Mouse (Mus musculus): ENCODE measurements around the gene Fut1. TPM values are rescaled to one million over a fixed set of nuclear protein-coding genes. Genes with fewer than 3 reads are reported as not detected.

The Fut1 gene
- total and polyA plus RNA-seq, 2 experiments: 0.15 TPM; not detected in 1

DNA sequence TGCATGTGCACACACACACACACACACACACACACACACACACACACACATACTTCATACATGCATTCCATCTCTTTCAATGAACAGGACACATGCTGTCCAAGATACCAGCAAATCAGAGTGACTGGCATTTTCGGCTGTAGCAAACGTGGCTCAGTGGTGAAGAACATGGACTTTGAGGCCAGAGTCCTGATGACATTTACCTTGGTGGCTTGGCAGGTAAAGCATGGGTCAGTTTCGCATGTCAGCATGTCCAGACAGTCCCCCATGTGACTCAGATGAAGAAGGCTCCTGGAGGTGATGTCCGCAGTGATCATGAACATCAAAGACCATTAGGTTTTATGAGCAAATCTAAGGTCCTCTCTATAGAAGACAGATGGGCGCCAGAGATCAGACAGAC is 20.1 kb upstream of the Fut1 start:
- Histone ChIP-seq H3K4me1 (ENCODE audit: control insufficient read depth, insufficient read depth, low read length) (peaks cover 11% of the 10 kb centered on the region), H3K36me3 (ENCODE audit: control insufficient read depth, insufficient read depth, low read length) (no peaks in the 10 kb centered on the region), H3K9ac (ENCODE audit: low read depth, low read length) (no peak overlapping the region), H3K27me3 (ENCODE audit: control insufficient read depth, insufficient read depth, low read length) (no peaks in the 10 kb centered on the region), H3K27ac (replicated peaks; ENCODE audit: insufficient read depth, low read depth, low read length) (no peak overlapping the region), H3K79me2 (ENCODE audit: control insufficient read depth, insufficient read depth, low read length) (no peaks in the 10 kb centered on the region), H3K4me3 (ENCODE audit: insufficient read depth, low read depth, low read length) (no peak overlapping the region)
- DNase-seq (ENCODE audit: extremely low read depth, low read depth, low spot score): peak; percentile 77
- TF ChIP-seq POLR2A (IDR thresholded peaks at IDR 0.05; ENCODE audit: extremely low read depth, insufficient read depth, low read length) (no peak), CTCF (IDR thresholded peaks at IDR 0.05; ENCODE audit: low read depth, low read length) (no peak)
- 45% methylated on average over 5 of the region's 5 CpGs for WGBS

DNA sequence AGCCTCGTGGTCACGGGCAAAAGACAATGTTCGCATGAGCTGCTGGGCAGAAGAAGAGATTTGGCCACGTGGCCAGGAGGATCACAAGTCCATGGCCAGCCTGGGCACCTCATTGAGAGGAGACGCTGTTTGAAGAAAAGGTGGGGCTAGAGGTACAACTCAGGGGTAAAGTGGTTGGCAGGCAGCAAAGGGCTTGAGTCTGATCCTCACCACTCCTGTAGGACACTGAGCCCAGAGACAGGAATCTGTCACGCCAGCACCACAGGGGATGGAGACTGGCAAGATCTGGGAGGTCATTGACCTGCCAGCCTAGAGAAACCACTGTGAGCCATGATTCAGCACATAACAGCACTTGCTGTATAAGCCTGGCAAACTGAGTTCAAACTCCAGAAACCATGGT is 19.6 kb upstream of the Fut1 start:
- DNase-seq (ENCODE audit: extremely low read depth, low read depth, low spot score): peak; percentile 82
- Histone ChIP-seq H3K79me2 (ENCODE audit: control insufficient read depth, insufficient read depth, low read length) (no peaks in the 10 kb centered on the region), H3K36me3 (ENCODE audit: control insufficient read depth, insufficient read depth, low read length) (no peaks in the 10 kb centered on the region), H3K9ac (ENCODE audit: low read depth, low read length) (no peak overlapping the region), H3K27me3 (ENCODE audit: control insufficient read depth, insufficient read depth, low read length) (no peaks in the 10 kb centered on the region), H3K4me1 (ENCODE audit: control insufficient read depth, insufficient read depth, low read length) (peaks cover 11% of the 10 kb centered on the region), H3K4me3 (ENCODE audit: insufficient read depth, low read depth, low read length) (no peak overlapping the region), H3K27ac (replicated peaks; ENCODE audit: insufficient read depth, low read depth, low read length) (no peak overlapping the region)
- TF ChIP-seq CTCF (IDR thresholded peaks at IDR 0.05; ENCODE audit: low read depth, low read length) (no peak), POLR2A (IDR thresholded peaks at IDR 0.05; ENCODE audit: extremely low read depth, insufficient read depth, low read length) (no peak)
- WGBS: 27% methylated on average over 6 of the region's 6 CpGs

DNA sequence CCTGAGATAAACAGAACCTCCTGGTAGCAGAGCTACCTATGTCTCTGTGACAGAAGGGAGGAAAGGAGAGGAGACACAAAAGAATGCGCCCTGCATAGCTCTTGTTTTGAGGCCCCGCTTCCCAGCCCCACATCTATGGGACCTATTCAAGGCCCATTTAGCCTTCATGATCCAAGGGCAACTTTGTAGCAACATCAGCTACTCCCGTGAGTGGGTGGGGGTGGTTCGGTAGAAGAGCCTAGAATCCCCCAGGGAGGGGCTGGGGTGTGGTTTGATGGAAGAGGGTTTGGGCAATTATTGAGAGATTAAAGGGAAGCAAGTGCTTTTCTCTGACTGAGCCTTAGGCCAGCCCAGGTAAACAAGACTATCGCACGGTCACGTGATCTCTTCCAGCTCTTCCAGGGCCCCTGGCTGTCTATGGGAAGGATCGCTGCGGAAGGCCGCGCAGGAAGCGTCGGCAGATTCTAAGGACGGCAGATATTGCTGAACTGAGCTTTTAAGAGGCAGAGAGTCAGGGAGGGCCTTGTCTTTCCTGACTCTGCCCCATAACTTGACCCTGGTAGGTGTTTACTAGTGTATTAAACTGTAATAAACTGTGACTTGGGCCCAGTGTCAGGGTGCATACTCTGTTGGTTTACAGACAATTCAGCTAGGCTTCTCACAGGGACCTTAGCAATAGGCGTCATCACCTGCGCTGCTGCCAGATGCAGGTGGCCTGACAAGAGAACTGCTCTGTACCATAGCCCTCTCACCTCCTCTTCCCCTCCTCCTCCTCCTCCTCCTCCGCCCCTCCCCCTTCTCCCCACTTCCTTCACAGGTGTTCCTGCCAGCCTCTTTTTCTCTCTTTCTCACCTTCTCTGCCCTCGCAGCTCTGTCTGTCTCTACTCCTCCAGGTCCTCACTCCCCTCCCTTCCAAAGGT is 17.9 kb upstream of the Fut1 start:
- no peak for DNase-seq (ENCODE audit: extremely low read depth, low read depth, low spot score)
- Histone ChIP-seq H3K9ac (ENCODE audit: low read depth, low read length) (no peak overlapping the region), H3K36me3 (ENCODE audit: control insufficient read depth, insufficient read depth, low read length) (no peaks in the 10 kb centered on the region), H3K4me1 (ENCODE audit: control insufficient read depth, insufficient read depth, low read length) (peaks cover 11% of the 10 kb centered on the region), H3K27ac (replicated peaks; ENCODE audit: insufficient read depth, low read depth, low read length) (no peak overlapping the region), H3K27me3 (ENCODE audit: control insufficient read depth, insufficient read depth, low read length) (no peaks in the 10 kb centered on the region), H3K79me2 (ENCODE audit: control insufficient read depth, insufficient read depth, low read length) (no peaks in the 10 kb centered on the region), H3K4me3 (ENCODE audit: insufficient read depth, low read depth, low read length) (no peak overlapping the region)
- 58% methylated on average over 18 of the region's 18 CpGs for WGBS
- no peak for TF ChIP-seq POLR2A (IDR thresholded peaks at IDR 0.05; ENCODE audit: extremely low read depth, insufficient read depth, low read length)
- TF ChIP-seq CTCF (IDR thresholded peaks at IDR 0.05; ENCODE audit: low read depth, low read length): no peak

DNA sequence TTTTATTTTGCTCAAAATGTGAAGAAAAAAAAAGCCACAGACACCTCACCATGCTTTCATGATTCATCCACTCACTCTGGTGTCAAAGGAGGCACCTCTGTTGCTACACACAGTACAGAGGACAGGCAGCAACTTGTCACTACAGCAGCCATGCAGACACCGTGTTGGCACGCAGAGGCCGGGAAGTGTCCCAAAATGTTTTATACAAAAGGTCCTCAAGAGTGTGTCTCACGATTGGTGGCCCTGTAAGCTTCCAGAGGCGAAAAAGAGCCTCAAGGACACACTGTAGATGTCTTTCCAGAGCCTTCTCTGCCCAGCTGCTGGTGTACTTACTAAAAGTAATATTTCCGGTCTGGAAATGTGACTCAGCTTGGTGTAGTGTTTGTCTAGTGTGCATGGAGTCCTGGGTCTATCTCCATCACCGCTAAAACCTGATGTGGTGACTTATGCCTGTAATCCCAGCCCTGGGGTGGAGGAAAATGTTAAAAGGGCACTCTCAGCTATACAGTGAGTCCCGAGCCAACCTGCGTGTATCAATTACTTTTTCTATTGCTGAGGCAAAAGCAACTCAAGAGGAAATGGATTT is 11.3 kb upstream of the Fut1 start:
- DNase-seq (ENCODE audit: extremely low read depth, low read depth, low spot score): no peak
- Histone ChIP-seq H3K4me3 (ENCODE audit: insufficient read depth, low read depth, low read length) (no peak overlapping the region), H3K27ac (replicated peaks; ENCODE audit: insufficient read depth, low read depth, low read length) (no peak overlapping the region), H3K27me3 (ENCODE audit: control insufficient read depth, insufficient read depth, low read length) (no peaks in the 10 kb centered on the region), H3K4me1 (ENCODE audit: control insufficient read depth, insufficient read depth, low read length) (peaks cover 12% of the 10 kb centered on the region), H3K9ac (ENCODE audit: low read depth, low read length) (no peak overlapping the region), H3K79me2 (ENCODE audit: control insufficient read depth, insufficient read depth, low read length) (no peaks in the 10 kb centered on the region), H3K36me3 (ENCODE audit: control insufficient read depth, insufficient read depth, low read length) (no peaks in the 10 kb centered on the region)
- no peak for TF ChIP-seq POLR2A (IDR thresholded peaks at IDR 0.05; ENCODE audit: extremely low read depth, insufficient read depth, low read length)
- no peak for TF ChIP-seq CTCF (IDR thresholded peaks at IDR 0.05; ENCODE audit: low read depth, low read length)
- 80% methylated on average over 9 of the region's 9 CpGs for WGBS

DNA sequence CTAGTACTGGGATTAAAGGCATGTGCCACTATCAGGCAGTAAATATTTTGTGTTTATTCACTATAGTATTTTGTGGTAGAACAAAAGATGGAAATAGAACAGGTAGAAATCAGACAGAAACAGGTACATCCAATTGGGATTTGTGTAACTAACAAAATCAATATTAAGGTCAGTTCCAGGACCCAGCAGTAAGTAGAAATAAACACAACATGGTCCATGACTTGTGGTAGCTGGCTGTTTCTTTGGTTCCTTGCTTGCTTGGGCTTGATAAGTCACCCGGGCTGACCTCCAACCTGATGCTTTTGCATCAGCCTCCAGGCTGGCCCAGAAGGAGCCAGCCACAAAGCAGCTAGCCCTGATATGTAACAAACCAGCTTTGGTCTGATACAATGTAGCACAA is 7.6 kb upstream of the Fut1 start:
- Histone ChIP-seq H3K27ac (replicated peaks; ENCODE audit: insufficient read depth, low read depth, low read length) (peak overlapping the region; percentile 31; the same call in 1 of the 2 replicates), H3K36me3 (ENCODE audit: control insufficient read depth, insufficient read depth, low read length) (no peaks in the 10 kb centered on the region), H3K27me3 (ENCODE audit: control insufficient read depth, insufficient read depth, low read length) (no peaks in the 10 kb centered on the region), H3K4me3 (ENCODE audit: insufficient read depth, low read depth, low read length) (no peak overlapping the region), H3K9ac (ENCODE audit: low read depth, low read length) (no peak overlapping the region), H3K4me1 (ENCODE audit: control insufficient read depth, insufficient read depth, low read length) (peaks cover 17% of the 10 kb centered on the region), H3K79me2 (ENCODE audit: control insufficient read depth, insufficient read depth, low read length) (no peaks in the 10 kb centered on the region)
- DNase-seq (ENCODE audit: extremely low read depth, low read depth, low spot score): peak; percentile 96
- no peak for TF ChIP-seq CTCF (IDR thresholded peaks at IDR 0.05; ENCODE audit: low read depth, low read length)
- no peak for TF ChIP-seq POLR2A (IDR thresholded peaks at IDR 0.05; ENCODE audit: extremely low read depth, insufficient read depth, low read length)
- 11% methylated on average over 1 of the region's 1 CpGs for WGBS

Data from liver, adult 2 months (tissue).